Mouse (Mus musculus): ENCODE data around the gene Csnk2b. TPM values are rescaled to one million over a fixed set of nuclear protein-coding genes. Genes with fewer than 3 reads are reported as not detected.

Gene Csnk2b
- 100 to 1,000 TPM; 188 to 228 (median 194) TPM for total RNA-seq (2022)

- DNase-seq (ENCODE audit: low spot score in 2 of 2), result peak; percentile 59 to 68
Observed at GRCm38 (mm10) chr17:35121871-35122303, at the start of gene Csnk2b. Csnk2b (minus strand) TSS chr17:35122053.

GRCm38 (mm10) chr17:35168541-35169207 is 46.8 kb upstream of the Csnk2b start:
- no peak for DNase-seq (ENCODE audit: low spot score in 2 of 2)

GRCm38 (mm10) chr17:35167794-35168193 is 45.9 kb upstream of the Csnk2b start:
- peak in 1 of 2 experiments; percentile 50 for DNase-seq (ENCODE audit: low spot score in 2 of 2)

- DNase-seq (ENCODE audit: low spot score in 2 of 2), result peak in 1 of 2 experiments; percentile 70
Observed at GRCm38 (mm10) chr17:35166352-35167035, 44.6 kb upstream of the Csnk2b start.

GRCm38 (mm10) chr17:35165451-35166155 is 43.8 kb upstream of the Csnk2b start:
- DNase-seq (ENCODE audit: low spot score in 2 of 2), result no peak

GRCm38 (mm10) chr17:35164568-35165450 is 43.0 kb upstream of the Csnk2b start, which contains the start of gene Prrc2a:
Prrc2a (minus strand) TSS chr17:35164897.
- DNase-seq (ENCODE audit: low spot score in 2 of 2), result peak; percentile 98 to 99

- DNase-seq (ENCODE audit: low spot score in 2 of 2), result no peak
Observed at GRCm38 (mm10) chr17:35164218-35164567, 42.3 kb upstream of the Csnk2b start.

GRCm38 (mm10) chr17:35163326-35164081 is 41.7 kb upstream of the Csnk2b start:
- no peak for DNase-seq (ENCODE audit: low spot score in 2 of 2)

GRCm38 (mm10) chr17:35162730-35163129 is 40.9 kb upstream of the Csnk2b start:
- DNase-seq (ENCODE audit: low spot score in 2 of 2), result no peak

GRCm38 (mm10) chr17:35162121-35162520 is 40.3 kb upstream of the Csnk2b start:
- DNase-seq (ENCODE audit: low spot score in 2 of 2), result no peak

GRCm38 (mm10) chr17:35161421-35161820 is 39.6 kb upstream of the Csnk2b start:
- no peak for DNase-seq (ENCODE audit: low spot score in 2 of 2)

- DNase-seq (ENCODE audit: low spot score in 2 of 2), result no peak
Observed at GRCm38 (mm10) chr17:35159638-35160037, 37.8 kb upstream of the Csnk2b start.

GRCm38 (mm10) chr17:35158850-35159593 is 37.2 kb upstream of the Csnk2b start:
- no peak for DNase-seq (ENCODE audit: low spot score in 2 of 2)

- DNase-seq (ENCODE audit: low spot score in 2 of 2), result no peak
Observed at GRCm38 (mm10) chr17:35157661-35158175, 35.9 kb upstream of the Csnk2b start.

GRCm38 (mm10) chr17:35157254-35157653 is 35.4 kb upstream of the Csnk2b start:
- DNase-seq (ENCODE audit: low spot score in 2 of 2), result no peak

- no peak for DNase-seq (ENCODE audit: low spot score in 2 of 2)
Observed at GRCm38 (mm10) chr17:35156461-35157200, 34.8 kb upstream of the Csnk2b start.

GRCm38 (mm10) chr17:35155451-35155850 is 33.6 kb upstream of the Csnk2b start:
- no peak for DNase-seq (ENCODE audit: low spot score in 2 of 2)

GRCm38 (mm10) chr17:35154616-35155015 is 32.8 kb upstream of the Csnk2b start:
- DNase-seq (ENCODE audit: low spot score in 2 of 2), result no peak

GRCm38 (mm10) chr17:35153931-35154330 is 32.1 kb upstream of the Csnk2b start:
- DNase-seq (ENCODE audit: low spot score in 2 of 2), result no peak
